In the genomic region with DNA sequence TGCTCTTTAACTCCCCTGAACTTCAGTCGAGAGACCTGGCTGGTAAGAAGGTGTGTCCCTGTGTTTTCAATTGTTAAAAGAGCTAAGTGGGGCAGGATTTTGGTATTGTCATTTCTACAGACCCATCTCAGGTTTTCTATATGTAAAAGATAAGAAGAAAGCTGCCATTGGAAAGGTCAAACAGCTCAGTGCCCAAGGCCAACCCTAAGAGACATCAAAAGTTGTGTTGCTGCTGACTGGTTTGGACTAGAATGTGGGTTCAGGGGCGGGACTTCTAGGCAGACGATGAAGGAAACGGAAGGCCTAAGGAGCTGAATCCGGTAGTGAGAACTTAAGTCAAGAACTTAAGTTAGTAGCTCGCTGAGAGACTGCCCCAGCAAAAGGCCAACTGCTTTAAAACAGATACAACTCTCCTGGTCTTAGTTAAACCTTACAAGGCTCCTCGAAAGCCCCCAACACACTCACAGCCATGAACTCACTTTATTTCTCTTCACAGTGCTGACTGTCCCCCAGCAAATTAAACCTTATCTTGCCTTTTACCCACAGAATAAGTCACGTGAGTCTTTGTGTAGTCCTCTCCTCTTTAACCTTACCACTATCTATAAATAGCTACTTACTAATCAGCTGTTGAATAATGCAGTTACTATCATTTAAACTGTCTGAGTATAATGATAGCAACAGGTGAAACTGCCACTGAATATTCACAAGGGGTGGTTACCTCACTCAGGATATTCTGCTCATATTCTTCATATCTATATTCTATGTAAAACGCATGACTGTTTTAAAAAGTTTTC, we compare ENCODE assay signal across 15 mouse cellular contexts.
DNase-seq lines count a peak whose midpoint lies in the region; ATAC-seq and TF ChIP-seq lines count a peak whose summit lies in the region.
"Had no signal": no experiment of that assay in that cellular context is flagged by ENCODE, and none has a peak within 500 bp of the region (broad histone marks: within the 10 kb centered on the region; RNA-seq: fewer than 3 reads in every experiment).

No protein-coding gene starts in this region.

- peak overlapping the region; percentile 51 for H3K27ac ChIP-seq in heart, embryonic 13.5 days (replicated peaks)
- H3K27ac ChIP-seq in ES-E14 (ENCODE audit: insufficient read depth, low read depth, low read length, poor library complexity, severe bottlenecking) = peak overlapping the region; percentile 35; the same call in 1 of the 2 replicates
- H3K27ac ChIP-seq in forebrain, embryonic 12.5 days = no peak overlapping the region
- H3K27ac ChIP-seq: midbrain, embryonic 13.5 days; neural tube, embryonic 12.5 days had no signal

- no peak for ATAC-seq in heart, embryonic 13.5 days (ENCODE audit: extremely low read depth, insufficient number of reproducible peaks, low FRiP score, low TSS enrichment)
- ATAC-seq in inflammation-experienced regulatory T-cells, adult 6 months = peak; percentile 28
- no peak for ATAC-seq in forebrain, embryonic 12.5 days (ENCODE audit: low FRiP score)
- ATAC-seq: midbrain, embryonic 13.5 days had no signal

- in situ Hi-C loops in ES-E14 (cut with MboI; ENCODE audit: low sequenced_read_pairs in 2 of 2, unreplicated experiment in 2 of 2) = no loop called here

- no peak for DNase-seq in heart, adult 8-10 months (ENCODE audit: low spot score)
- peak; percentile 51 for DNase-seq in CD4-positive, CD25-positive, alpha-beta regulatory T cell, adult 2 months (ENCODE audit: low read depth, low spot score)
- DNase-seq in ES-E14 (ENCODE audit: low read depth, low spot score) = peak; percentile 87
- DNase-seq in cerebellum, postnatal 14 days = no peak
- no peak for DNase-seq in right cerebral cortex, adult 2 months (ENCODE audit: low spot score in 2 of 2)
- DNase-seq: cerebellum, adult 9-10 months; kidney, postnatal 10 days; lung, postnatal 14 days; right cerebral cortex, postnatal 4 days; thymus, adult 2 months had no signal

- H3K36me3 ChIP-seq in heart, embryonic 13.5 days = no peaks in the 10 kb centered on the region
- H3K36me3 ChIP-seq in ES-E14 (ENCODE audit: control insufficient read depth, insufficient read depth, low read length, poor library complexity, severe bottlenecking) = no peaks in the 10 kb centered on the region
- no peaks in the 10 kb centered on the region for H3K36me3 ChIP-seq in forebrain, embryonic 12.5 days (replicated peaks)
- H3K36me3 ChIP-seq: midbrain, embryonic 13.5 days; neural tube, embryonic 12.5 days had no signal

- no peaks in the 10 kb centered on the region for H3K9me3 ChIP-seq in heart, embryonic 13.5 days
- H3K9me3 ChIP-seq in ES-E14 (ENCODE audit: control insufficient read depth, insufficient read depth, low read depth, low read length) = no peaks in the 10 kb centered on the region
- no peaks in the 10 kb centered on the region for H3K9me3 ChIP-seq in forebrain, embryonic 12.5 days
- H3K9me3 ChIP-seq: midbrain, embryonic 13.5 days; neural tube, embryonic 12.5 days had no signal

- 62% methylated on average over 9 of the region's 9 CpGs for WGBS in heart, embryonic 13.5 days
- 88% methylated on average over 9 of the region's 9 CpGs for WGBS in forebrain, embryonic 12.5 days

- H3K4me1 ChIP-seq in heart, embryonic 13.5 days = peaks cover 71% of the 10 kb centered on the region
- peaks cover 9 to 24% of the 10 kb centered on the region in 2 experiments; a peak in 3 of 4 replicates for H3K4me1 ChIP-seq in ES-E14 (ENCODE audit: control insufficient read depth in 2 of 2, insufficient read depth in 2 of 2, low read length in 2 of 2, poor library complexity in 1 of 2)
- H3K4me1 ChIP-seq in forebrain, embryonic 12.5 days = peaks cover 25% of the 10 kb centered on the region

- H3K4me3 ChIP-seq in heart, embryonic 13.5 days = no peak overlapping the region
- peak overlapping the region in 1 of 2 experiments; percentile 44; a peak in 2 of 4 replicates for H3K4me3 ChIP-seq in ES-E14 (ENCODE audit: insufficient read depth in 1 of 2, low read depth in 1 of 2, low read length in 2 of 2, poor library complexity in 1 of 2, severe bottlenecking in 1 of 2)
- no peak overlapping the region for H3K4me3 ChIP-seq in forebrain, embryonic 12.5 days (replicated peaks)
- H3K4me3 ChIP-seq: midbrain, embryonic 13.5 days; neural tube, embryonic 12.5 days had no signal

- H3K27me3 ChIP-seq in heart, embryonic 13.5 days (replicated peaks) = no peaks in the 10 kb centered on the region
- no peaks in the 10 kb centered on the region for H3K27me3 ChIP-seq in forebrain, embryonic 12.5 days
- H3K27me3 ChIP-seq: midbrain, embryonic 13.5 days; neural tube, embryonic 12.5 days had no signal

- 0 out of 2 replicates have a peak overlapping the region, but pooled peaks have one; percentile 9 for H3K4me2 ChIP-seq in heart, embryonic 13.5 days
- no peak overlapping the region for H3K4me2 ChIP-seq in forebrain, embryonic 12.5 days
- H3K4me2 ChIP-seq: midbrain, embryonic 13.5 days; neural tube, embryonic 12.5 days had no signal

- H3K9ac ChIP-seq in heart, embryonic 13.5 days = no peak overlapping the region
- no peak overlapping the region for H3K9ac ChIP-seq in ES-E14 (ENCODE audit: insufficient read depth, low read depth, low read length, poor library complexity, severe bottlenecking)
- no peak overlapping the region for H3K9ac ChIP-seq in forebrain, embryonic 12.5 days
- H3K9ac ChIP-seq: midbrain, embryonic 13.5 days; neural tube, embryonic 12.5 days had no signal

TF ChIP-seq in ES-E14, 5 proteins besides CTCF, POLR2A, EP300 and RAD21:
- TF ChIP-seq ZNF384 (IDR thresholded peaks at IDR 0.05; ENCODE audit: low read depth, low read length) = no peak
- peak; percentile 46; the same call in 1 of the 2 replicates for TF ChIP-seq CHD2 (IDR thresholded peaks at IDR 0.05; ENCODE audit: low read depth, low read length)

Comparison
In these comparisons a context has a peak if more than half of its experiments do, and no peak if none do; other contexts are left out.
1. DNase-seq: peak in CD4-positive, CD25-positive, alpha-beta regulatory T cell, adult 2 months (single experiment) and ES-E14 (single experiment); none in heart, adult 8-10 months (single experiment), cerebellum, postnatal 14 days (0 of 2) and right cerebral cortex, adult 2 months (0 of 2).